Mouse (Mus musculus): ENCODE measurements around the gene Cldn24. TPM values are rescaled to one million over a fixed set of nuclear protein-coding genes. Genes with fewer than 3 reads are reported as not detected.

Gene Cldn24
- polyA plus RNA-seq, 1 experiment from 2014 or later, result not detected

- Histone ChIP-seq H3K9me3 (0 out of 2 replicates have a peak, but pooled peaks cover 4% of the 10 kb centered on the region), H3K27me3 (ENCODE audit: insufficient read depth, poor library complexity, severe bottlenecking) (no peaks in the 10 kb centered on the region), H3K27ac (no peak overlapping the region), H3K4me3 (no peak overlapping the region), H3K36me3 (peaks cover 90% of the 10 kb centered on the region), H3K4me1 (replicated peaks) (no peaks in the 10 kb centered on the region)
- WGBS, result 93% methylated on average over 10 of the region's 10 CpGs
- DNase-seq (ENCODE audit: low spot score), result no peak
Observed at GRCm38 (mm10) chr8:47843651-47844050, 21.7 kb downstream of the Cldn24 start.

GRCm38 (mm10) chr8:47845956-47846355, 24.0 kb downstream of the Cldn24 start:
- Histone ChIP-seq H3K27ac (no peak overlapping the region), H3K27me3 (ENCODE audit: insufficient read depth, poor library complexity, severe bottlenecking) (no peaks in the 10 kb centered on the region), H3K4me3 (no peak overlapping the region), H3K9me3 (no peaks in the 10 kb centered on the region), H3K36me3 (peaks cover 88% of the 10 kb centered on the region), H3K4me1 (replicated peaks) (no peaks in the 10 kb centered on the region)
- no peak for DNase-seq (ENCODE audit: low spot score)
- WGBS, result 77% methylated on average over 13 of the region's 13 CpGs

GRCm38 (mm10) chr8:47847161-47847560, 25.2 kb downstream of the Cldn24 start:
- Histone ChIP-seq H3K27ac (no peak overlapping the region), H3K27me3 (ENCODE audit: insufficient read depth, poor library complexity, severe bottlenecking) (no peaks in the 10 kb centered on the region), H3K4me3 (no peak overlapping the region), H3K9me3 (no peaks in the 10 kb centered on the region), H3K36me3 (peaks cover 77% of the 10 kb centered on the region), H3K4me1 (replicated peaks) (0 out of 2 replicates have a peak, but pooled peaks cover 5% of the 10 kb centered on the region)
- no peak for DNase-seq (ENCODE audit: low spot score)
- 94% methylated on average over 14 of the region's 14 CpGs for WGBS

DNA sequence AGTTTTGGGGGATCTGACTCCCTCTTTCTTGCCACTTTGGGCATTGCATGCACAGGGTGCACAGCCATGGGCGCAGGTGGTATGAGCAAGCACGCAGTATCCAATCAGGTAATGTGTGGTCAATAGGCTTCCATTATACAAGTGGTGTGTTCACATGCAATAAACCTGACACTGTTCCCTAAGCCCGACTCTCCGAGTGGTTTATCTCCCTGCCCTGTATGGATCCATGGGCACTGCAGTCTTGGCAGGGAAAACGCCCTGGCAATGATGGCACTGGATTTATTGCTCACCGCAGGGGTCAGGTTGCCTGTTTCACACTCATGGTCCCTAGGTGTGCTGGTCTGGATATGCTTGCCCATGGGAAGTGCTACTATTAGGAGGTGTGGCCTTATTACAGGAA, 26.0 kb downstream of the Cldn24 start:
- H3K27me3 ChIP-seq (ENCODE audit: insufficient read depth, poor library complexity, severe bottlenecking), result no peaks in the 10 kb centered on the region
- H3K4me3 ChIP-seq, result no peak overlapping the region
- DNase-seq (ENCODE audit: low spot score), result no peak
- no peaks in the 10 kb centered on the region for H3K9me3 ChIP-seq
- H3K36me3 ChIP-seq, result peaks cover 72% of the 10 kb centered on the region
- 93% methylated on average over 6 of the region's 6 CpGs for WGBS
- peaks cover 11% of the 10 kb centered on the region; the same call in 1 of the 2 replicates for H3K4me1 ChIP-seq (replicated peaks)
- H3K27ac ChIP-seq, result no peak overlapping the region

DNA sequence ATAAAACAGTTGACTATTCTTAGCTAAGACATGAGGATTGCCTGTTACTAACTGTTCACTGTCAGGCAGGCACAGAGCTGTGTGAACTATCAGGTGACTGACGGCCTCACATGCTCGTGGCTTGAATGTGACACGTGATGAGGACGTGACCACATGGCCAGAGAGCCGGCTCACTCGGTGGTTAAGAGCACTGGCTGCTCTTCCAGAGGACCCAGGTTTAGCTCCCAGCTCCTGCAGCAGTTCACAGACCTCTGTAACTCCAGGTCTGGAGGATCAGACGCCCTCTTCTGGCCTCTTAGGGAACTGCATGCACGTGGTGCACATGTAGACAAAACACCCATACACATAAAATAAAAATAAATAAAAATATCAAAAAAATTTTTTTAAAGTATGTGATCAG, 27.9 kb downstream of the Cldn24 start:
- H3K27ac ChIP-seq, result no peak overlapping the region
- no peak for DNase-seq (ENCODE audit: low spot score)
- peaks cover 71% of the 10 kb centered on the region for H3K36me3 ChIP-seq
- no peaks in the 10 kb centered on the region for H3K9me3 ChIP-seq
- H3K27me3 ChIP-seq (ENCODE audit: insufficient read depth, poor library complexity, severe bottlenecking), result no peaks in the 10 kb centered on the region
- peaks cover 13% of the 10 kb centered on the region; the same call in 1 of the 2 replicates for H3K4me1 ChIP-seq (replicated peaks)
- WGBS, result 81% methylated on average over 8 of the region's 8 CpGs
- H3K4me3 ChIP-seq, result no peak overlapping the region

- no peaks in the 10 kb centered on the region for H3K9me3 ChIP-seq
- peaks cover 13% of the 10 kb centered on the region; the same call in 1 of the 2 replicates for H3K4me1 ChIP-seq (replicated peaks)
- H3K27ac ChIP-seq, result peak overlapping the region; percentile 18
- peak; percentile 25 for DNase-seq (ENCODE audit: low spot score)
- peaks cover 70% of the 10 kb centered on the region for H3K36me3 ChIP-seq
- 58% methylated on average over 12 of the region's 12 CpGs for WGBS
- H3K4me3 ChIP-seq, result no peak overlapping the region
- no peaks in the 10 kb centered on the region for H3K27me3 ChIP-seq (ENCODE audit: insufficient read depth, poor library complexity, severe bottlenecking)
Observed at GRCm38 (mm10) chr8:47851824-47852502, 30.0 kb downstream of the Cldn24 start.

- Histone ChIP-seq H3K27ac (no peak overlapping the region), H3K9me3 (no peaks in the 10 kb centered on the region), H3K4me1 (replicated peaks) (peaks cover 13% of the 10 kb centered on the region; the same call in 1 of the 2 replicates), H3K27me3 (ENCODE audit: insufficient read depth, poor library complexity, severe bottlenecking) (no peaks in the 10 kb centered on the region), H3K36me3 (peaks cover 67% of the 10 kb centered on the region), H3K4me3 (no peak overlapping the region)
- 82% methylated on average over 5 of the region's 5 CpGs for WGBS
- no peak for DNase-seq (ENCODE audit: low spot score)
Observed at GRCm38 (mm10) chr8:47852737-47853136, 30.8 kb downstream of the Cldn24 start.

DNA sequence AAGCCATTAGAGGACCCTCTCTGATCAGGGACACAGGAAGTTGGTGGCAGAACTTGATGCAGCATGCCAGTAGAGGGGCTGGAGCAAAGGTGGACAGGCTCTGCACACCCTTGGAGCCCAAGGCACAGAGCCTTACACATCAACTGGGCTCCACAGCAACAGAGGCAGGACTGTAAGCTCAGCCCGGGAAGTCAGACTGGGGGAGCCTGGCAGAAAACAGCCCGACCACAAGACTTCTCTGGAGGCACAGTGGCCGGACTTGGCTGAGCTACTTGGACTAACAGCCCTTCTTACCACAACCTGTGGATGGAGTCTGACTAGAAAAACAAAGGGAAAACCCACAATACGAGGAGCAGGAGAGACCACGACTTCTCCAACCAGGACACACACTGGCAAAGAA, 31.4 kb downstream of the Cldn24 start:
- H3K27me3 ChIP-seq (ENCODE audit: insufficient read depth, poor library complexity, severe bottlenecking), result no peaks in the 10 kb centered on the region
- no peak overlapping the region for H3K4me3 ChIP-seq
- no peaks in the 10 kb centered on the region for H3K9me3 ChIP-seq
- DNase-seq (ENCODE audit: low spot score), result no peak
- peaks cover 13% of the 10 kb centered on the region; the same call in 1 of the 2 replicates for H3K4me1 ChIP-seq (replicated peaks)
- peaks cover 67% of the 10 kb centered on the region for H3K36me3 ChIP-seq
- no peak overlapping the region for H3K27ac ChIP-seq
- WGBS, result 90% methylated on average over 5 of the region's 5 CpGs

DNA sequence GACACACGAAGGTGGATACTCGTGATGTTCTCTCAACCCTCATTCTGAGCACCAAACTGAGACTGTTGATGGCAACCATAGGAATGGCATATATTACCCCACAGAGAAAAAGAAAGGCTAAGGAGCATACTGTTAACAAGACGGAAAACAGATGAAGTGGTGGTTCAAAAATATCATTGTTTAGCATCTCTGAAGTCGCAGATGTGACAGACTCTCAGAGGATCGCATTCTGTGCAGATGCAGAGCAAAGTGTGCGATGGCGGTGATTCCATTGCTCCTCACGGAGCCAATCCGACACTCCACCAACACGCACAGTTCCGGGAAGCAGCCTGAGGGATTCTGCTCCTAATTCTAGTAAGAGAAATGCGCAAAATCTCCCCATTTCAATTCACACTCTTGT, 37.3 kb downstream of the Cldn24 start:
- Histone ChIP-seq H3K9me3 (no peaks in the 10 kb centered on the region), H3K36me3 (peaks cover 76% of the 10 kb centered on the region), H3K4me3 (no peak overlapping the region), H3K4me1 (replicated peaks) (no peaks in the 10 kb centered on the region), H3K27ac (no peak overlapping the region), H3K27me3 (ENCODE audit: insufficient read depth, poor library complexity, severe bottlenecking) (no peaks in the 10 kb centered on the region)
- WGBS, result 95% methylated on average over 12 of the region's 12 CpGs
- DNase-seq (ENCODE audit: low spot score), result no peak

- Histone ChIP-seq H3K27ac (no peak overlapping the region), H3K4me3 (no peak overlapping the region), H3K4me1 (replicated peaks) (no peaks in the 10 kb centered on the region), H3K9me3 (no peaks in the 10 kb centered on the region), H3K36me3 (peaks cover 66% of the 10 kb centered on the region), H3K27me3 (ENCODE audit: insufficient read depth, poor library complexity, severe bottlenecking) (no peaks in the 10 kb centered on the region)
- DNase-seq (ENCODE audit: low spot score), result no peak
- 88% methylated on average over 8 of the region's 8 CpGs for WGBS
Observed at GRCm38 (mm10) chr8:47866568-47866967, 44.6 kb downstream of the Cldn24 start.

GRCm38 (mm10) chr8:47867067-47867466, 45.1 kb downstream of the Cldn24 start:
- H3K27ac ChIP-seq, result no peak overlapping the region
- H3K27me3 ChIP-seq (ENCODE audit: insufficient read depth, poor library complexity, severe bottlenecking), result no peaks in the 10 kb centered on the region
- no peaks in the 10 kb centered on the region for H3K9me3 ChIP-seq
- DNase-seq (ENCODE audit: low spot score), result peak; percentile 81
- peaks cover 61% of the 10 kb centered on the region for H3K36me3 ChIP-seq
- H3K4me1 ChIP-seq (replicated peaks), result no peaks in the 10 kb centered on the region
- H3K4me3 ChIP-seq, result no peak overlapping the region
- WGBS, result 33% methylated on average over 8 of the region's 8 CpGs
